Mouse (Mus musculus): ENCODE measurements around the gene Cnnm3. TPM values are rescaled to one million over a fixed set of nuclear protein-coding genes. Genes with fewer than 3 reads are reported as not detected.

Cnnm3 gene
- polyA plus RNA-seq, 1 experiment: 6.2 TPM

GRCm38 (mm10) chr1:36558031-36558993 lies 46.6 kb downstream of the Cnnm3 start, which contains the start of gene Sema4c:
TSS of gene Sema4c (minus strand) at chr1:36558349.
- peak; percentile 61 for TF ChIP-seq POLR2A (IDR thresholded peaks at IDR 0.05; ENCODE audit: low read depth, low read length)
- TF ChIP-seq CTCF (IDR thresholded peaks at IDR 0.05; ENCODE audit: borderline replicate concordance, insufficient read depth, low read length): no peak
- peak within 1 kb of the TSS; percentile 76 for H3K27ac ChIP-seq (ENCODE audit: insufficient read depth, low read length)
- peak within 1 kb of the TSS; percentile 61 for H3K4me3 ChIP-seq (ENCODE audit: insufficient read depth, low read length)
- peaks cover 3% of the 10 kb centered on the region for H3K4me1 ChIP-seq (ENCODE audit: control insufficient read depth, insufficient read depth, low read length)

- no peak overlapping the region for H3K4me3 ChIP-seq (ENCODE audit: insufficient read depth, low read length)
- H3K4me1 ChIP-seq (ENCODE audit: control insufficient read depth, insufficient read depth, low read length): peaks cover 3% of the 10 kb centered on the region
- TF ChIP-seq POLR2A (IDR thresholded peaks at IDR 0.05; ENCODE audit: low read depth, low read length) (no peak), CTCF (IDR thresholded peaks at IDR 0.05; ENCODE audit: borderline replicate concordance, insufficient read depth, low read length) (no peak)
- H3K27ac ChIP-seq (ENCODE audit: insufficient read depth, low read length): no peak overlapping the region
Measured at GRCm38 (mm10) chr1:36559256-36559655, 47.6 kb downstream of the Cnnm3 start.

GRCm38 (mm10) chr1:36559888-36560287 lies 48.2 kb downstream of the Cnnm3 start:
- H3K27ac ChIP-seq (ENCODE audit: insufficient read depth, low read length): no peak overlapping the region
- peaks cover 3% of the 10 kb centered on the region for H3K4me1 ChIP-seq (ENCODE audit: control insufficient read depth, insufficient read depth, low read length)
- no peak overlapping the region for H3K4me3 ChIP-seq (ENCODE audit: insufficient read depth, low read length)
- TF ChIP-seq POLR2A (IDR thresholded peaks at IDR 0.05; ENCODE audit: low read depth, low read length) (no peak), CTCF (IDR thresholded peaks at IDR 0.05; ENCODE audit: borderline replicate concordance, insufficient read depth, low read length) (no peak)

- TF ChIP-seq POLR2A (IDR thresholded peaks at IDR 0.05; ENCODE audit: low read depth, low read length): no peak
- no peak for TF ChIP-seq CTCF (IDR thresholded peaks at IDR 0.05; ENCODE audit: borderline replicate concordance, insufficient read depth, low read length)
- Histone ChIP-seq H3K4me3 (ENCODE audit: insufficient read depth, low read length) (no peak overlapping the region), H3K27ac (ENCODE audit: insufficient read depth, low read length) (no peak overlapping the region), H3K4me1 (ENCODE audit: control insufficient read depth, insufficient read depth, low read length) (no peaks in the 10 kb centered on the region; the same call in 1 of the 2 replicates)
Measured at GRCm38 (mm10) chr1:36560903-36561302, 49.2 kb downstream of the Cnnm3 start.

- no peak overlapping the region for H3K27ac ChIP-seq (ENCODE audit: insufficient read depth, low read length)
- H3K4me1 ChIP-seq (ENCODE audit: control insufficient read depth, insufficient read depth, low read length): peaks cover 3% of the 10 kb centered on the region; the same call in 1 of the 2 replicates
- H3K4me3 ChIP-seq (ENCODE audit: insufficient read depth, low read length): no peak overlapping the region
- TF ChIP-seq POLR2A (IDR thresholded peaks at IDR 0.05; ENCODE audit: low read depth, low read length) (no peak), CTCF (IDR thresholded peaks at IDR 0.05; ENCODE audit: borderline replicate concordance, insufficient read depth, low read length) (no peak)
Measured at GRCm38 (mm10) chr1:36562388-36562787, 50.7 kb downstream of the Cnnm3 start.

GRCm38 (mm10) chr1:36563197-36563596 lies 51.5 kb downstream of the Cnnm3 start:
- peaks cover 3% of the 10 kb centered on the region; the same call in 1 of the 2 replicates for H3K4me1 ChIP-seq (ENCODE audit: control insufficient read depth, insufficient read depth, low read length)
- no peak overlapping the region for H3K27ac ChIP-seq (ENCODE audit: insufficient read depth, low read length)
- TF ChIP-seq POLR2A (IDR thresholded peaks at IDR 0.05; ENCODE audit: low read depth, low read length) (no peak), CTCF (IDR thresholded peaks at IDR 0.05; ENCODE audit: borderline replicate concordance, insufficient read depth, low read length) (no peak)
- H3K4me3 ChIP-seq (ENCODE audit: insufficient read depth, low read length): no peak overlapping the region

GRCm38 (mm10) chr1:36563632-36564031 lies 52.0 kb downstream of the Cnnm3 start:
- no peak for TF ChIP-seq CTCF (IDR thresholded peaks at IDR 0.05; ENCODE audit: borderline replicate concordance, insufficient read depth, low read length)
- no peak for TF ChIP-seq POLR2A (IDR thresholded peaks at IDR 0.05; ENCODE audit: low read depth, low read length)
- 0 out of 2 replicates have a peak, but pooled peaks cover 3% of the 10 kb centered on the region for H3K4me1 ChIP-seq (ENCODE audit: control insufficient read depth, insufficient read depth, low read length)
- no peak overlapping the region for H3K4me3 ChIP-seq (ENCODE audit: insufficient read depth, low read length)
- no peak overlapping the region for H3K27ac ChIP-seq (ENCODE audit: insufficient read depth, low read length)

- TF ChIP-seq POLR2A (IDR thresholded peaks at IDR 0.05; ENCODE audit: low read depth, low read length): no peak
- no peak for TF ChIP-seq CTCF (IDR thresholded peaks at IDR 0.05; ENCODE audit: borderline replicate concordance, insufficient read depth, low read length)
- H3K4me3 ChIP-seq (ENCODE audit: insufficient read depth, low read length): no peak overlapping the region
- H3K4me1 ChIP-seq (ENCODE audit: control insufficient read depth, insufficient read depth, low read length): 0 out of 2 replicates have a peak, but pooled peaks cover 3% of the 10 kb centered on the region
- no peak overlapping the region for H3K27ac ChIP-seq (ENCODE audit: insufficient read depth, low read length)
Measured at GRCm38 (mm10) chr1:36564101-36564500, 52.4 kb downstream of the Cnnm3 start.

- no peak overlapping the region for H3K4me3 ChIP-seq (ENCODE audit: insufficient read depth, low read length)
- H3K4me1 ChIP-seq (ENCODE audit: control insufficient read depth, insufficient read depth, low read length): 0 out of 2 replicates have a peak, but pooled peaks cover 3% of the 10 kb centered on the region
- H3K27ac ChIP-seq (ENCODE audit: insufficient read depth, low read length): no peak overlapping the region
- TF ChIP-seq POLR2A (IDR thresholded peaks at IDR 0.05; ENCODE audit: low read depth, low read length): no peak
- TF ChIP-seq CTCF (IDR thresholded peaks at IDR 0.05; ENCODE audit: borderline replicate concordance, insufficient read depth, low read length): no peak
Measured at GRCm38 (mm10) chr1:36566425-36566824, 54.8 kb downstream of the Cnnm3 start.
